In the genomic region with DNA sequence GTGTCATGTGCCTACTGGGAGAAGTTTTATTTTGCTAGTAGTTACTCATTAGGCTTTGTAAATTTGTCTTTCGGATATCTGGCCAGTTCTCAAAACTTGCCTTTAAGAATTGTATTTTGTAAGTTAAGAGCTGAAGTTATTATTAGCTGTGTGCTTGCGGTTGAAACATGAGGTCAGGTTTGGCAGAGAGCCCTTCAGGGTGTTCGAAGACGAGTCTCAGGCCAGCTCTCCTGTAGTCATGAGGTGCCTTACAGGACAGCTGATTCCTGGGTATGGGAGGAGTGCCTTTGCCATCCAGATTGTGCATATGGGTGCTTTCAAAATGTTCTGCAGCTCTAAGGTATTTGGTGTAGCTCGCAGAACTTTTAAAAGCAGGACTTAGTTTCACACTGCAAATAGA, we compare ENCODE assay signal across 16 mouse cellular contexts. TPM values are rescaled to one million over a fixed set of nuclear protein-coding genes. Genes with fewer than 3 reads are reported as not detected.
DNase-seq lines count a peak whose midpoint lies in the region; ATAC-seq and TF ChIP-seq lines count a peak whose summit lies in the region.
"Had no signal": no experiment of that assay in that cellular context is flagged by ENCODE, and none has a peak within 500 bp of the region (broad histone marks: within the 10 kb centered on the region; RNA-seq: fewer than 3 reads in every experiment).

No protein-coding gene starts in this region.

- no peak for TF ChIP-seq CTCF in heart, adult 2 months (IDR thresholded peaks at IDR 0.05)

- H3K4me3 ChIP-seq in kidney, embryonic 16.5 days (ENCODE audit: low read length) = no peak overlapping the region
- H3K4me3 ChIP-seq in heart, adult 2 months = no peak overlapping the region
- H3K4me3 ChIP-seq in hindbrain, embryonic 14.5 days (replicated peaks; ENCODE audit: low read length) = no peak overlapping the region
- H3K4me3 ChIP-seq: embryonic facial prominence, embryonic 15.5 days; midbrain, embryonic 12.5 days; neural tube, embryonic 13.5 days; stomach, embryonic 15.5 days had no signal

- no peak for ATAC-seq in kidney, embryonic 16.5 days (ENCODE audit: low FRiP score, low TSS enrichment)
- ATAC-seq in hindbrain, embryonic 14.5 days (ENCODE audit: low FRiP score) = no peak
- ATAC-seq: intestine, embryonic 16.5 days had no signal

- TF ChIP-seq EP300 in heart, adult 2 months (IDR thresholded peaks at IDR 0.05; ENCODE audit: insufficient read depth, low read depth, low read length) = no peak

- H3K79me2 ChIP-seq in heart, adult 2 months (replicated peaks; ENCODE audit: control insufficient read depth, insufficient read depth, low read length) = no peaks in the 10 kb centered on the region

- H3K9ac ChIP-seq in kidney, embryonic 16.5 days (replicated peaks; ENCODE audit: low read length) = no peak overlapping the region
- H3K9ac ChIP-seq in heart, adult 2 months (ENCODE audit: low read depth, low read length) = no peak overlapping the region
- no peak overlapping the region for H3K9ac ChIP-seq in hindbrain, embryonic 14.5 days
- H3K9ac ChIP-seq: embryonic facial prominence, embryonic 15.5 days; liver, embryonic 14.5 days; midbrain, embryonic 12.5 days; neural tube, embryonic 13.5 days; stomach, embryonic 15.5 days had no signal

- no peak overlapping the region for H3K4me2 ChIP-seq in kidney, embryonic 16.5 days (replicated peaks; ENCODE audit: low read depth, low read length)
- H3K4me2 ChIP-seq in hindbrain, embryonic 14.5 days (replicated peaks) = no peak overlapping the region
- H3K4me2 ChIP-seq: embryonic facial prominence, embryonic 15.5 days; midbrain, embryonic 12.5 days; neural tube, embryonic 13.5 days; stomach, embryonic 15.5 days had no signal

- H3K27me3 ChIP-seq in kidney, embryonic 16.5 days (ENCODE audit: insufficient read depth, low read length) = peaks cover 6% of the 10 kb centered on the region; the same call in 1 of the 2 replicates
- no peaks in the 10 kb centered on the region for H3K27me3 ChIP-seq in heart, adult 2 months (ENCODE audit: control insufficient read depth, insufficient read depth, low read length)
- H3K27me3 ChIP-seq in hindbrain, embryonic 14.5 days (ENCODE audit: control insufficient read depth, insufficient read depth, low read length) = peaks cover 24% of the 10 kb centered on the region
- H3K27me3 ChIP-seq: stomach, embryonic 15.5 days had no signal

- peak; percentile 29 for DNase-seq in kidney, adult 9 months
- peak; percentile 20 to 31 for DNase-seq in adrenal gland, postnatal 36 days
- peak; percentile 23 to 29 for DNase-seq in heart, adult 2 months
- DNase-seq in heart, postnatal 4 days = peak; percentile 50
- no peak for DNase-seq in left cerebral cortex, postnatal 4 days
- DNase-seq in hindbrain, embryonic 14.5 days (ENCODE audit: low spot score) = no peak
- no peak for DNase-seq in layer of hippocampus, adult 9-11 months
- DNase-seq: cerebellum, postnatal 25 days; thymus, postnatal 4 days had no signal

- no peaks in the 10 kb centered on the region for H3K9me3 ChIP-seq in kidney, embryonic 16.5 days (ENCODE audit: low read length)
- H3K9me3 ChIP-seq in hindbrain, embryonic 14.5 days (ENCODE audit: control insufficient read depth, low read length) = no peaks in the 10 kb centered on the region
- H3K9me3 ChIP-seq: embryonic facial prominence, embryonic 15.5 days; midbrain, embryonic 12.5 days; neural tube, embryonic 13.5 days; stomach, embryonic 15.5 days had no signal

- H3K36me3 ChIP-seq in kidney, embryonic 16.5 days (ENCODE audit: insufficient read depth, low read length) = no peaks in the 10 kb centered on the region
- H3K36me3 ChIP-seq in heart, adult 2 months (ENCODE audit: control insufficient read depth, insufficient read depth, low read length) = no peaks in the 10 kb centered on the region
- no peaks in the 10 kb centered on the region for H3K36me3 ChIP-seq in hindbrain, embryonic 14.5 days (replicated peaks; ENCODE audit: control insufficient read depth, insufficient read depth)
- H3K36me3 ChIP-seq: embryonic facial prominence, embryonic 15.5 days; midbrain, embryonic 12.5 days; neural tube, embryonic 13.5 days; stomach, embryonic 15.5 days had no signal

- no peak for TF ChIP-seq POLR2A in heart, adult 2 months (IDR thresholded peaks at IDR 0.05; ENCODE audit: insufficient read depth, low read depth, low read length)

- H3K4me1 ChIP-seq in kidney, embryonic 16.5 days (ENCODE audit: insufficient read depth, low read length) = no peaks in the 10 kb centered on the region
- H3K4me1 ChIP-seq in heart, adult 2 months (ENCODE audit: control insufficient read depth, insufficient read depth, low read length) = no peaks in the 10 kb centered on the region
- H3K4me1 ChIP-seq in hindbrain, embryonic 14.5 days (replicated peaks; ENCODE audit: control insufficient read depth, insufficient read depth, low read length) = no peaks in the 10 kb centered on the region
- H3K4me1 ChIP-seq: embryonic facial prominence, embryonic 15.5 days; midbrain, embryonic 12.5 days; neural tube, embryonic 13.5 days; stomach, embryonic 15.5 days had no signal

- intact Hi-C loops in heart, adult 2 months (cut with DNase I) = no loop called here
- intact Hi-C loops in left cerebral cortex, postnatal 4 days (cut with DNase I) = no loop called here

- WGBS in kidney, embryonic 16.5 days = 72% methylated on average over 5 of the region's 5 CpGs
- WGBS in heart, adult 2 months = 45% methylated on average over 5 of the region's 5 CpGs
- 89% methylated on average over 5 of the region's 5 CpGs for WGBS in hindbrain, embryonic 14.5 days

- no peak overlapping the region for H3K27ac ChIP-seq in kidney, embryonic 16.5 days (ENCODE audit: low read length)
- H3K27ac ChIP-seq in heart, adult 2 months = peak overlapping the region; percentile 7
- no peak overlapping the region for H3K27ac ChIP-seq in hindbrain, embryonic 14.5 days
- H3K27ac ChIP-seq: embryonic facial prominence, embryonic 15.5 days; liver, embryonic 14.5 days; midbrain, embryonic 12.5 days; neural tube, embryonic 13.5 days; stomach, embryonic 15.5 days had no signal

RNA-seq across cellular contexts. Expression of a gene that starts 37.4 kb away (rescaled TPM):
- polyA plus RNA-seq in kidney, embryonic 16.5 days (2015; fragmentation: Nextera tagmentation; extraction: Ambion mirVana) = 2.8 and 3.4 TPM in 2 replicates
- total RNA-seq in adrenal gland, postnatal 36 days (2021) = 1 to 10 TPM; 2.1 to 2.5 TPM
- 1 to 10 TPM; 2.8 to 3.3 TPM for total RNA-seq in heart, adult 2 months (2021)
- 1.7 and 2.2 TPM in 2 replicates for polyA plus RNA-seq in heart, adult 2 months (2012; rRNA removed)
- 1 to 10 TPM; 6.7 to 7.4 TPM for total RNA-seq in heart, postnatal 4 days (2021)
- total RNA-seq in left cerebral cortex, postnatal 4 days (2021) = 1 to 10 TPM; 3.0 to 3.3 TPM
- 2.0 and 2.6 TPM in 2 replicates for polyA plus RNA-seq in hindbrain, embryonic 14.5 days (2014; fragmentation: Nextera tagmentation; extraction: Ambion mirVana)

Comparison
In these comparisons a context has a peak if more than half of its experiments do, and no peak if none do; other contexts are left out.
1. DNase-seq: peak in kidney, adult 9 months (single experiment), adrenal gland, postnatal 36 days (2 of 2), heart, adult 2 months (2 of 2) and heart, postnatal 4 days (single experiment); none in left cerebral cortex, postnatal 4 days (single experiment), hindbrain, embryonic 14.5 days (single experiment) and layer of hippocampus, adult 9-11 months (single experiment).